Mouse (Mus musculus) kidney, embryonic 15.5 days (tissue): ENCODE data around the gene Toe1. TPM values are rescaled to one million over a fixed set of nuclear protein-coding genes. Genes with fewer than 3 reads are reported as not detected.

Source experiments
- polyA plus RNA-seq: library from polyadenylated mRNA; unstranded; fragments of >200 nt; fragmentation: Nextera tagmentation; extraction: Ambion mirVana; gene quantifications from 2 replicates; pipeline ENCODE4 v1.2.1, GENCODE M21; 2015

The Toe1 gene
- polyA plus RNA-seq, 1 experiment from 2014 or later: 39.8 TPM

Other genes with a start within 250 kb of the Toe1 start
- gene Gpbp1l1, start 250.0 kb downstream of the Toe1 start, polyA plus RNA-seq: 40.5 and 40.7 TPM in 2 replicates
- gene Ccdc17, start 211.0 kb downstream of the Toe1 start, polyA plus RNA-seq: 3.6 and 4.8 TPM in 2 replicates
- 175 and 180 TPM in 2 replicates for gene Nasp, start 179.7 kb downstream of the Toe1 start, polyA plus RNA-seq
- 721 and 765 TPM in 2 replicates for gene Akr1a1, start 156.0 kb downstream of the Toe1 start, polyA plus RNA-seq
- gene Prdx1, start 122.1 kb downstream of the Toe1 start, polyA plus RNA-seq: 1,497 and 1,602 TPM in 2 replicates
- 27.2 and 27.9 TPM in 2 replicates for gene Mmachc, start 99.2 kb downstream of the Toe1 start, polyA plus RNA-seq
- 30.3 and 31.7 TPM in 2 replicates for gene Ccdc163, start 99.1 kb downstream of the Toe1 start, polyA plus RNA-seq
- 7.6 and 7.7 TPM in 2 replicates for gene Tesk2, start 86.7 kb downstream of the Toe1 start, polyA plus RNA-seq
- 18.9 and 19.1 TPM in 2 replicates for gene Mutyh, start 83 bp upstream of the Toe1 start, polyA plus RNA-seq
- gene Hpdl, start 14.1 kb upstream of the Toe1 start, polyA plus RNA-seq: 1.1 and 1.6 TPM in 2 replicates
- 1.7 TPM in 2 replicates for gene Zswim5, start 69.7 kb upstream of the Toe1 start, polyA plus RNA-seq
- 102 and 111 TPM in 2 replicates for gene Urod, start 186.8 kb upstream of the Toe1 start, polyA plus RNA-seq
- gene Hectd3, start 187.7 kb upstream of the Toe1 start, polyA plus RNA-seq: 9.0 and 10.2 TPM in 2 replicates
- gene Eif2b3, start 211.8 kb upstream of the Toe1 start, polyA plus RNA-seq: 44.6 and 49.6 TPM in 2 replicates